Mouse (Mus musculus): ENCODE measurements at regions not wholly inside any gene's neighbourhood (a gene's known extent, or its start where the extent isn't known, plus 50 kb on each side); places are given as distances from the start of the nearest gene placed in this dataset.

DNA sequence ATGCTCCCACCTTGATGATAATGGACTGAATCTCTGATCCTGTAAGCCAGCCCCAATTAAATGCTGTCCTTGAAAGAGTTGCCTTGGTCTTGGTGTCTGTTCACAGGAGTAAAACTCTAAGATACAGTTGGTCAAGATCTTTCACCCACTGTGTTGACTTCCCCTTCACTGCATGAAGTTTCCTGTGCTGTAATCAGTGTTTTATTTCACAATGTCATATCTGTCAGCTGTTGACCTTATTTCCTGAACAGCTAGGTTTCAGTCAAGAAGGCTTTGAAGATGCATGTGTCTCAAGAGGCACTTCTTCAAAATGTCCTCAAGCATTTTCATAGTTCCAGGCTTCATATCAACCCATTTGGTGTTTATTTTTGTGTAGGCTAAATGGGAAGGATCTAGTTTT, 597.3 kb upstream of the Fam92a start:
- ATAC-seq, result no peak

DNA sequence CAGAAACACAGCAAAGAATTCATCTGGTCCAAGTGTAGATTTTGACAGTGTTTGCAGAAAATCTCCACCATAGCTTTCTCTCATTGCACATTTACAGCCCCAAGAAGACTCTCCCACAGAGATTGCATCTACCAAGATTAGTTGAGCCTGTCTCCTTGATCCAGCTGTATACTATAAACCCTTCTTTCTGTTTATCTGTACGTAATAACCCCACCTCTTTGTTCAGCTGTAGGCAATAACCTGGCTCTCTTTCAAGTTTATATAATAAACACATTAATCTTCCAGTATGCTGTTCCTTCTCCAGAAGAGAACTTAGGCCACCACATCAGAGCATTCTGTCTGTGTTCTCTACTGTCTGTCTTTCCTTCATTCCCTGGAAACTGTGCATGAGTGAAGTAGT, 594.9 kb upstream of the Fam92a start:
- ATAC-seq, result no peak

DNA sequence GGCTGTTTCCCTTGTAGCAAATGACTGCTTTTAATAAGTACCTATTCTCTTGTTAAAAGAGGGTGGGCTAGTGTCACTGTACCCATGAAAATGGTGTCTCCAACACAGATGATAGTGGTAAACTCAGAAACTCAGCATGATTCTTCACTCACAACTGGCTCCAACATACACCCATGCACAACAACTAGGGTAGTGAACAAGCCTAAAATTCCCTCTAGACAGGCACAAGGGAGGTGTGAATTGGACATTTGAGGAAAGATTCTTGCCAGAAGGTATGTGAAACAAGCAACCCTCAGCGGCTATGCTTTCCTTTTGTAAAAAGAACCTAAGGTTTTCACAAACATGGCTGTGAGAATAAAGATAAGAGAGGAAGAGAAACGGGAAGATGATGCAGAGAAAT, 579.0 kb upstream of the Fam92a start:
- no peak for ATAC-seq

DNA sequence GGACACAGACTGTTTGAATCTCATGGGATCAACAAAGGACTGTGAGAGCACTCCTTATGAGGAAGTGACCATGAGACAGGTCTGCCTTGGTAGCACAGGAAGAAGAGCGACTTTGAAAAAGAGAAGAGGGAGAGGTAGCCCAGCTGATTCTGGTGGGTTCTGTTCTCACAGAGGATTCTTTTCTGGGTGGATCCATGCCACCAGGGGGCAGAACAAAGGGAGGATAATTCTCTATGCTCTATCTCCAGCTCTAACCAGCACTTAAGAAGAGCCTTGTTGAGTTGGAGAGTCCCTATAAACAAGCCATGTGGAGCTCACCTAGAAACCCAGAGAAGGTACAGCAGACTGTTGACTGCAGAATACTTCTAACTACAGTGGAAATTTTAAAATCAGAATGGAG, 578.1 kb upstream of the Fam92a start:
- ATAC-seq, result no peak

DNA sequence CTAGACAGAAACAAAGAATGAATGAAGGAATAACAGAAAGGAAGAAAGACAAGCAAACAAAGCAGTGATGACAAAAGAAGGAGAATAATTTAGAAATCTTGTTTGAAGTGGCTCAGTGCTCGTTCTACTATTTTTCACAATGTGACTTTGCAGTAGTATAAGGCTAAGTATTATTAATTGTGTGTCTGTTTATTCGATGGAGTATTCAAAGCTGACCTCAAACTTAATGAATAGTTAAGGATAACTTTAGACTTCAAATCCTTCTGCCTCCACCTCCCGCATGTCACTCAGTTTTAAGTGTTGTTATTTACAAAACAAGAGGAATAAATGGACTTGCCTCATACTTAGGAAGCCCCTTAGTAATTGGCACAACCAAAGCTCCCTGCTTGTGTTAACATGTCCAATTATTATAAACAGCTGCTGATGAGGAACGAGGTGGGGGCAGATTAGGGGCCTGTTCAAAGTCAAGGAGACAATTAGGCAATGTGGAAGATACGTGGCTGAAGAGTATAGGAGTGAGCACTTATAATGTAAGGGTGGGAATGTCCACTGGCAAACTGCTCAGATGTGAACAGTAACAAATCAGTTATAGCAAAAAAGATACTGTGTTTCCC, 572.0 kb upstream of the Fam92a start:
- ATAC-seq, result no peak

DNA sequence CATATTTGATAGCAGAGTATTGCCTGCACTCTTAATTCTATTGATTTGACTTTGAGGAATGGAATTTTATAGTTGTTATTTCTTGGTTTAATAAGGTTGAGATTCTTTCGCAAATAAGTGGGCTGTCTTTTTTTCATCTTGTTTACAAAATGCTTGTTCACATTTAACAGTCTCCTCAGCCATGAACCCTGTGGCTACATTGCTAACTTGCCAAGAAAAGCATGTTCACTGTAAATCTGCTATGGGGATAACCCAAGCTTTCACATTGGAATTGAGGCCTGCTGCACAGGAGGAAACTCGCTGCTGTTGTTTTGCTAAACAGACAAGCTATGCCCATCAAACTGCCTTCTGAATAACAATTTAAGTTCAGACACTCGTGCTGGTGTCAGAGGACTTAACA, 564.6 kb upstream of the Fam92a start:
- no peak for ATAC-seq

DNA sequence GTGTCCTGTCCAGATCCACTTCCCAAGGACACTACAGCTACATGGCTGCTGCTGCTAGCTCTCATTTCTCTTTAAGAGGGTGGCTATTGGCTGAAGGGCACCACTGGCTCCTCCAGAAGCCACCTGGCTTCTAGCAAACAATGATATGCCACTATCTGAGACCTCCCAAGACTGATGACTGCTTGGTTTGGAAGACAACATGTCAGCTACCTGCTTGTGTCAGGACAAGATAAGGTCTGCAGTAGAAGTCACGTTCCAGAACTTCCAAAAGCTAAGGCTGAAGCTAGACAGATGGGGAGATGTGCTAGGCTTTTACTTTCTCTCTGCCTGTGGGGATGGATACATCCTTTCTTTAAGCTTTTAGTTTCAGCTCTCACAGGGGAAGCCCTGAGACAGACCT, 528.4 kb upstream of the Fam92a start:
- no peak for ATAC-seq

DNA sequence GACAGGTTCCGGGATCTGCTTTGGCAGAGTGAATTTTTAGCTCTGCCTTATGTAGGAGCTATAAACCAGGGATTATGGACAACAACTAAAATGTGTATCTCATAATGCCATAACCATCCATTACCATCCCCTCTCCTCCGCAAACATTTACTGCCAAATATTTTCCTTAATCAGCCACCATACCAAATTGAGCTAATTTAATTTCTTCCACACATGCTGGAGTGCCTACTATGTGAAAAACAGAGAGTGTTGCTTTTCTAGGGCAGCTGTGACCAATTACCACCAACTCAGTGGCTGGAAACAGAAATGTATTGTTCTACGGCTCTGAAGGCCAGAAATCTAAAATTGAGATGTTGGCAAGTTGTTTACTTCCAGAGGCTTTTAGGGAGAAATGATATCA, 506.0 kb upstream of the Fam92a start:
- no peak for ATAC-seq

DNA sequence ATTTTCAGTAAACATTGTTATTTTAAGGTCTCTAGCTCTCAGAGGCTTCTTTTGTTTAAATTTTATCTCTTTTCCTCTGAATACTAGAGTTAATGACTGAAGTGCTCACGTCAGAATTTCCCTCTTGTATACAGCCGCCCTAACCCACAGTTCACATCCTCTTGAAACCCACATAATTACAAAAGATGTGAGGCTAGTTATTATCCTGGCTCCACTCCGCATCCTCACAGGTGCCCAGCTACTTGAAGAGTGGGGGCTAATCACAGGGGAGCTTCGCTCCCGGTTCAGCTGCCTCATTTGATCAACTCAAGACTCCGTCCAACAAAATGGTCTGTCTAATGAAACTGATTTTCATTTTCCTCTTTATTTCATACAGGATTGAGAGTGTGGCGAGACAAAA, 499.6 kb upstream of the Fam92a start:
- ATAC-seq, result no peak

DNA sequence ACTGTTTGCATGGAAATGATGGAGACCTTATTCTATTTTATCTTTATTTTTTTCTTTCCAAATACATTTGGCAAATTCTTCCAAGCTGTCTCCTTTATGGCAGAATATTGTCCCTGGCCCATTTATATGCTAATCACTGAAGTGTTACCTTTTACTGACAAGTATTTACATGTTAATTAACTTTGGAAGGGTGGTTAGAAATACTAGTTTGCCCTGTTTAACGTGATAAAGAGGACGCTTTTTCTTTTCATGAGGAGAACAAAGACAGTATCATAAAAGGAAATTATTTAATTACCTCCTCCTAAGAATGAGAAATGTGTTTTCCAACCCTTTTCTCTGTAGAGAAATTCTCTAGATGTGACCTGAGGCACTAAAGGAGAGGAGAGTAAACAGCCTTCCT, 491.4 kb upstream of the Fam92a start:
- no peak for ATAC-seq

DNA sequence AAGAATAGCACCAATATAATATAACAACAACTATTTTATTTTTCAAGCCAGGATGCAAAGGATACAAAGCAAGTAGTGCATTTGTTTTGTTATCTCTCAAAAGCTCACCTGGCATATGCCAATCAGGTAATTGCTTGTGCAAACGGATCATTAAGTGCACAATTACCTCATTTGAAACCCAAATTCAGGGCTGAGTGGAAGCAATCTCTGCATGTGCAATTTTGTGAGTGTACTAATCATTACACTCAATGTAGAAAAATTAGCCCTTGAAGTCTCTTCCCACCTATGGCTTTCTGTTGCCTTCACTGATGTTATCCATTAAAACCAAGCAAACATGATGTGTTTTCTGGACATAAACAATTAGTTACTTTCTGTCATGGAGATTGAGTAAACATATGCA, 490.9 kb upstream of the Fam92a start:
- ATAC-seq, result no peak

DNA sequence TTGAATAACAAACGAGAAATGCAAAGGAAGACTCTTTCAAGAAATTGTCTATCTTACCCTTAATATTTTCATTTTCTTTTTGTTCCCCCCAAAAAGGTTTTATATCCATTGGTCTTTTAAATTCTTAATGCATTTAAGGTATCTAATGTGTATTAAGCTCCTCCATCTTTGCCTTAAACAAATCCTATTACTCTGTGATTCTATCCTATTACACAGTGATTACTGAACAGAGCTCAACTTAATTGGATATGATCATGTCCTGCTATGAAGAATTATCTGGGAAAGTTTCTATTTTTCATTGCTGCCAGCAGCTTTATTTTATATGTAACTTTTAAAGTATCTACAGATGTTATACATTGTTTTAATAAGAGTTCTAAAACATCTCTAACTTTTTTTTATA, 487.3 kb upstream of the Fam92a start:
- ATAC-seq, result no peak

DNA sequence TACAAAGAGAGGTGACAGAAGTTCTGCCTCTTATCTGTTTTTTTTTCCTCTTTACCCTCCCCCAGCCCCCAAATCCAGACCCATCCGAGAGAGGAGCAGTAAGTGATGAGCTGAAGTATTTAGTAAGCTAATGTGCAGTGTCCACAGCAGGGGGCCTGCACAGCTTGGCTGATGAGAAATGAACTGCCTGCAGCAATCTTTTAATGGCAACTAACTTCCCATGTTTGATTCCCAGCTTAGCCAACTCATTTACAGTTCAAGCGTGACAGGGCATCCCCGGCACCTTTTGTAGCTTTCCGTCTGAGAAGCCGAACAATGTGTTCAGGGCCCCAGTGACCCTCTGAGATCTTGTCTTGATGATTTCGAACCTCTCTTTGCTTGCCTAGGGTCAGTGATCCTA, 486.8 kb upstream of the Fam92a start:
- no peak for ATAC-seq

DNA sequence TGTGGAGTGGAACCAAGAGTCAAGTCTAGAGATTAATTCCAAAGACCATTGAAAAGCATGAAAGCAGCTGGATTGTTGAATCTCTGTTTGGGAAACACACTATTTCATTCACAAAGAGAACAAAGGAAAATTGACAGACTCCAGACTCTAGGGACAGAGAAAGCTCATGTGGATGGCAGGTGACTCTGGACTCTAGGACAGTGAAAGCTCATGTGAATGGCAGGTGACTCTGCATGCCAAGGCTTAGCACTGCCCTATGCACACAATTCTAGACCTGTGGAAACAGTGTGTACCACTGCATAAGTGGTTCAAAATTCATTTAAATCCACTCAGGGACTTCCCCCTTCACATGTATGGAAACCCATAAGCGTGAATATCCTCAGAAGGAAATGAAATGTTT, 486.0 kb upstream of the Fam92a start:
- ATAC-seq, result no peak

DNA sequence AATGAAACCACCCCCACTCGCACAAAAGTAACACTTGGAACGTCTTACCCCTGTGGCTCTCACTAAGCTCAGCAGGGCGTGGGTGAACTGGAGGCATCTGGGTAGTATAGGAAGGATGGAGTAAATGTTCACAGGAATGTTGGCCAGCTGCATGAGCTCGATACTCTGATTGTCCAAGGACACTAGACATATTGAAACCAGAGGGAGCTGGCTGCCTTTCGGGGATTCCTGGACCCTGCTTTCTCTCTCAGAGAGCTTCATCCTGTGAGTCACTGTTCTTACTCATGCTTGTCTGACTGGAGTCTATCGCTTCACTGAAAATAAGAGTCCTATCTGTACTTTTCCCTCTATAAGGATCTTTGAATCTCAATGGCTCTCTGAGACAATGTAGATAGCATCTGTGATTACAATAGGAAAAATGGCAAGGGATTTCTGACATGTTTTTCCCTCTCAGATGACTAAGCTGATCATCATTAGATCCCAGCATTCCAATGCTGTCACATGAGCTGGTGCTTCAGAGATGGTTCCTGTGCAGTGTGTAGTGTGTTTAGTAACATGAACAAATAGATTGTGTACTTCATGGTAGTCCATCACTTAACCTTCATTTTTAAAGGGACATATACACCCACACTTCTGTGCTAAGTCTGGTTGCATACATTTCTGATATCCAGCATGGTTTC, 485.2 kb upstream of the Fam92a start:
- no peak for ATAC-seq

DNA sequence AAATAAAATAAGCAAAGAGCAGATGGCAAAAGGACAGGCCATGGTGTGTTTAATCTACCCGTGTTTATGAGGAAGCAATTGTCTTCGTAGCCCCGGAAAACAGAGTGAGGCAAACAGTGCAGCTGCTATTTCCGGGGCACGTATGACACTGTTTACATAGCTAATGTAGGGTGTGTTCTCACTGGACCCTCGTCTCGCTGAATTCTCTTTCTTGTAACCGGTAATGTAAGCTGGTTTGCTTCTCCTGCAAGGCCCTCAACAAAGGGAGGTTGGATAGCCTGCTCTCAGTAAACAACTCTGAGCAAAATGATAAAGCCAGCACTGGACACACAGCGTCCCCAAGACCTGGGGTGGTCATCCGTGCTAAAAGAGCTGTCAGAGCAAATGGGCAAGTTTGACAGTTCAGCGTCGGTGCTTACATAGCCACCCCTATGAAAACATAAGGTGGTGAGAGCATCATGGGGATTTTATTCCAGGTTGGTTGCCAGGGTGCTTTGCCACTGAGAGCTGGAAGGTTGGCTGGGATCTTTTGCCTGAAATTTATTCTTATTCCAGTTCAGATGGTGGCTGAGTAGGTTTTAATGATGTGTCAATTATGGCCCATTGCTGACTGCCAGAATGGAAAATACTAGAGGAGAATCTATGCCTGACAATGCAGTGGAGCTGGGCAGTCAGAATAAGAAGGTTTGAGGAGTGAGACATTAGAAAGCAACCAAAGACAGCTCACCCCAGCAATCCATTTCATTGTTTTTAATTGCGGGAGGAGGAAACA, 483.8 kb upstream of the Fam92a start:
- ATAC-seq, result no peak

DNA sequence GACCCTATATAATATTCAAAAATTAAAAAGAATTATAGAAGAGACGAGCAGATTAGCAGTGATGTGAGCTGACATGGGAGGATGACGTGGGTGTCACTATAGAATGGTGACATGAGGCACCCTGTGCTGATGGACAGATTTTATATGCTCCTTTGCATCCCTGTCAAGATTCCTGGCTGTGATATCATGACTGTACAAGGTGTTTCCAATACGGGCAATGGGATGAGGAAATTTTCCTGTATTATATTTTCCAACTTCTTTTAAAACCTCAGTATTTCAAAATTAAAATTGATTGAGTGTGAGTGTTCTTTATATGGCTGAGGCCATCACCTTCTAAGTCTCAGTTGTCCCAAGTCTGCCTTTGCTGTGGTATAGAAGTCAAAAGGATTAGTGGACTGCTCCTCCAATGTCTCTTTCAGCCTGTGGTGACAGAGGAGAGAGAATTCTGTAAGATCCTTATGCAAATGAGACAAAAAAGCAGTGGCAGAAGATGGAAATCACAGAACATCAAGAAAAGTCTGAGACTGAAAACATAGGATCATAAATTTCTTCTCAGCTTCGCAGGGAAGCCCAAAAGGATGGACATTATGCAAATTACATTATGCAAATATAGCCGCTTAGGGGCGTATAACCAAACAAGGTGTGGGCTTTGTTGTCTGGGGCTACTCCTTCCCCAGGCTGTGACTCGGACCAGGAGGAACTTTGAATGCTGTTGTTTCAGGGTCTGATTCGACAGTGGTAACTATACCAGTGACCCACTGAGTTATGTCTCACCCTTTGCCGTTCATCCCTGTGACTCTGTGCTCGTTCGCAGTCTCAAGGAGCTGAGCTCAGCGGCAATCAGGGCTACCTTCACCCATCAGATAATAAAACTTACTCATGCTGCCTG, 483.0 kb upstream of the Fam92a start:
- no peak for ATAC-seq

DNA sequence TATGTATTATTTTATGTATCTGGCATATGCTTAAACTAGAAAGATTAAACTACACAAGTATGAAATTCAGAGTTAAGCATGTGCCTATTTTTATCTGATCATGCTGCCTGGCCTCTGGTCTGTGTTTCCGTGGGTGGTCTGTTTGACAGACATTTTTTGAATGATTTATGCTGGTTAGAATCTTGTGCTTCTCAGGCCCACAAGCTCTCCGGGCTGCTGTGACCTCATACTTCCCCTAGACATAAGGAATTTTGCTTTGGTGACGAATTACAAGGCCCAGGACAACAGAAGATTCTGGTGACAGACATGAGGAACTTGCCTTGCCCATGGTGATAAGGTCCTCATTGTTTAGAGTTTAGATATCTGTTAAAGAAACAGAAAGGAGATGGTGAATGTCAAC, 475.9 kb upstream of the Fam92a start:
- ATAC-seq, result no peak

DNA sequence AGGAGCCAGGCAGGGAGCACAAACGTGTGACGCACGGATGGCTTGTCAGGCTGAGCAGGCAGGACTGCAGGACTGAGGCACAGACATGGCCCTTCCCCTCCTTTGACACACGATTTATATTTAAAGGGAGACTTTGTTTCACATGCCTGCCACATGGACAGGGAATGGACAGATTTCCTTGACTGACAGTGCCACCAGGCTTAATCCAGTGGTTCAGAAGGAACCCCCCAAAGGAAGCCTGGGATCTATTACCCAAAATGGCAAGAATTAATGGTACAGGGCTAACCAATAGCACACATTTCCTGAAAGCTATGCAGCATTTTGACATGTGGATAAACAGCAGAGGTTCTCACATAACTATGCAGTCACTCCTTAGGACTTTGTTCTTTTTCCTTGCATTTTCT, 470.7 kb upstream of the Fam92a start:
- ATAC-seq, result no peak

DNA sequence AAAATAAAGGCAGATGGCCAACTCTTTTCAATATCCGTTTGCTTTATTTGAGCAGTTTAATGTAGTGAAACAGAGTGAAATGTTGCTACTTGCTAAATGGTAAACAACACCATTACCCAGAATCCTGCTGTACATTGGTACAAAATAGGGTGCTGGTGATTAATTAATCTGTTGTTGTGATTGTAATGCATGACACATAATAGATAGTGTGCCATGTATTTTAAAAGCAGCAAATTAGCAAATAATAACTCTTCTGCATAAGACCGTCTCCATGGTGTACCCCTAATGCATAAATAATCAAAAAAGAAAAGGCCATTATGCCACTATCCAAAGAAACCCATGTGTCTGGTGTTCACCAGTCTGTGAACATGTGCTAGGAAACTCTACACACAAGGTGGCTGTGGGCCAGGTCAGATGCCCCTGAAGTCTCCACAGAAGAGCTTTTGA, 457.6 kb upstream of the Fam92a start:
- no peak for ATAC-seq

DNA sequence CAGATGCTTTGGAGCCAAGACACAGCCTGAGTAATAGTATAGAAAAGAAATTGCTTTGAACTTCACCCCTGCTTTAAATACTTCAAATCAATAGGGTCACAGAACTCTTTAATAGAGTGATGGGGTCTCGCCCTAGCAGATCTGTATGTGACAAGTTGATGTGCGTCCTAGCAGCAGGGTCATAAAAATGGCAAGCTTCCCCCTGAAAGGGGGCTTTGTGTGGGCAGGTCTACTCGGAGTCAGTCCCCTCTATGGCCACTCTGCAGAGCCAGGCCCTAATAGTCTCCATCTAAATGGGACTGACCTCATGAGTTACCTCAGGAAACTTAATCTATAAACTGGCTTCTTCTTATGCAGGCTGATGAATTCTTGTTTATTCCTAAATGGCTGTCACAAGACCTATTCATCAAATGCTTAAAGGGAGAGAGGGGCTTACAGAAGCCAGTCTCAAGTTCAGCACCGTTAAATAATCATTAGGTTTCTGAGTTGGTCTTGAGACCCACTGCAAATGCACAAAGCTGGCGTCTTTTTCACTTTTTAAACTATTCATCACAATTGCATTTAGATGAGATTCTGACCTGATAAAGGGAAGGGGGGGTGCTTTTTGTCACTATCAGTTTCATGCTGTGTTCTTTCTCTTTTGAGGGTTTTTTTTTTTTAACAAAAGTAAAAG, 457.0 kb upstream of the Fam92a start:
- no peak for ATAC-seq

DNA sequence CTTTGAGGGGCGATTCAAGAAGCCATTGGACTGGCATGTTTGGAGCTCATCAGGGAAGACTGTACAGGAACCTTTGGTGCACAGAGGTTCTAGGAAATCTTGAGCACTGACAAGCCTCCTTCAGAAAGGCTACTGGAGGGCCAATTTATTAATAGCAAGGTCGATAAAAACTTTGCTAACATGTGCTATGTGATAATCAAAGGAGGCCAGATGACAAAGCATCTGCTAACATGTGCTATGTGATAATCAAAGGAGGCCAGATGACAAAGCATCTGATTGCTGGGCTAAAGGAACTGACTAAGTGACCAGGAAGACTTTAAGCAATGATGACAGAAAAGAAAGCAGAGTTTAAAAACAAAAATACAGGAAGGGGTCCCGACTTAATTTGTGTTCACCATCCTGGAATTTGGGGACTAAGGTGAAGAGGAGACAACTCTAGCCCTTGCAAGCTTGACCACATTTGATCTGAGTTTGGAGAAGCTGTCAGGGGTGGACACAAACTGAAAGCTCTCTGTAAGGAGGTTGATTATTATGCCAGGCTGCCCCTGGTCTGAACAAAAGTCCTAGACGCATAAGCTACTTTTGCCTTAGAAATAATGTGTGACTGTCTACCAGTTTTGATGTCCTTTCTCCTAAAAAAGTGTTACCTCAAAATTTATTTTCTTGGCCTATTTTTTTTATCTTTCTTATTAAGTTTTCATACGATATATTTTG, 455.5 kb upstream of the Fam92a start:
- no peak for ATAC-seq

Data from activated CD4-positive, CD25-positive, alpha-beta regulatory T cell, adult 4 months (primary cell).